Mouse (Mus musculus) lung, postnatal 10 days (tissue): ENCODE results near the gene Gm1527.
"Not testable (repeated sequence)": the region's sequence is repeated elsewhere in the genome, so short reads cannot be mapped to it uniquely, and the experiment has no call there.

Source experiments
- DNase-seq: peaks from one replicate; pipeline ENCODE4 v3.0.0; 2021

Gene Gm1527

GRCm38 (mm10) chr3:28892317-28892716 lies at the start of gene Gm1527:
Gene Gm1527 (plus strand): TSS chr3:28892617.
- no peak for DNase-seq

- DNase-seq, result no peak
These were observed 49.2 kb upstream of the Gm1527 start for GRCm38 (mm10) chr3:28843231-28843630.

GRCm38 (mm10) chr3:28847115-28847514 lies 45.3 kb upstream of the Gm1527 start:
- DNase-seq, result no peak

- not testable (repeated sequence) for DNase-seq
These were observed 40.2 kb upstream of the Gm1527 start for GRCm38 (mm10) chr3:28852174-28852573.

GRCm38 (mm10) chr3:28859630-28860392 lies 32.6 kb upstream of the Gm1527 start:
- not testable (repeated sequence) for DNase-seq

- DNase-seq, result not testable (repeated sequence)
These were observed 4.5 kb downstream of the Gm1527 start for GRCm38 (mm10) chr3:28896966-28897365.

GRCm38 (mm10) chr3:28965931-28966330 lies 73.5 kb downstream of the Gm1527 start:
- no peak for DNase-seq

- DNase-seq, result peak; percentile 49
These were observed 76.4 kb downstream of the Gm1527 start for GRCm38 (mm10) chr3:28968851-28969250.
